Comparison of ENCODE assay signal across 21 mouse cellular contexts in the genomic region with DNA sequence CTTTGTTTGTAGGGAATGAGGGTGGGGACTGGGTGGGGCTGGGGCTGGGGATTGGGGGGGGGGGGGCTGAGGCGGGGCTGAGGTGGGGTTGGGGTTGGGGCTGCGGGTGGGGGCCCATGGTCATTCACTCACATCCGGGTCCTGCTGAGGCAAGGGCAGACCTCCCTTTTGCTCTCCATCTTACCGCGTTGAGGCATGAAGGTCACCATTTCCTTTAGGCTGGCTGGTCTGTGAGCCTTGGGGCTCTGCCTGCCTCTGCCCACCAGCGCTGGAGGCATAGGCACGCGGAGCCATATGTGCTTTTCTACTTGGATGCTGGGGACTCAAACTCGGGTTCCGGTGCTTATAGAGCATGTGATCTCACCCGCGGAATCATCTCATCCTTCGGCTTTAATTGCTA. TPM values are rescaled to one million over a fixed set of nuclear protein-coding genes. Genes with fewer than 3 reads are reported as not detected.
DNase-seq lines count a peak whose midpoint lies in the region; TF ChIP-seq lines count a peak whose summit lies in the region.
"Had no signal": no experiment of that assay in that cellular context is flagged by ENCODE, and none has a peak within 500 bp of the region (broad histone marks: within the 10 kb centered on the region; RNA-seq: fewer than 3 reads in every experiment).

No protein-coding gene starts in this region.

- H3K4me3 ChIP-seq in E14TG2a.4 (replicated peaks; ENCODE audit: low read length) = peak overlapping the region; percentile 72
- H3K4me3 ChIP-seq: embryonic facial prominence, embryonic 10.5 days; embryonic facial prominence, embryonic 12.5 days; forebrain, embryonic 12.5 days had no signal

- intact Hi-C loops in heart, postnatal 10 days (cut with DNase I) = no loop called here

- H3K36me3 ChIP-seq in E14TG2a.4 (ENCODE audit: insufficient read depth, low read length) = peaks cover 21% of the 10 kb centered on the region
- H3K36me3 ChIP-seq: embryonic facial prominence, embryonic 10.5 days; embryonic facial prominence, embryonic 12.5 days; forebrain, embryonic 12.5 days; G1E had no signal

- no peak for TF ChIP-seq CTCF in E14TG2a.4 (conservative IDR thresholded peaks at IDR 0.05; ENCODE audit: low read length)

- no peaks in the 10 kb centered on the region for H3K27me3 ChIP-seq in E14TG2a.4 (ENCODE audit: insufficient read depth, low read length)
- H3K27me3 ChIP-seq: CH12.LX; embryonic facial prominence, embryonic 12.5 days; forebrain, embryonic 12.5 days; Patski had no signal

- H3K4me1 ChIP-seq in E14TG2a.4 (replicated peaks; ENCODE audit: low read depth, low read length) = peaks cover 58% of the 10 kb centered on the region
- H3K4me1 ChIP-seq: embryonic facial prominence, embryonic 10.5 days; embryonic facial prominence, embryonic 12.5 days; forebrain, embryonic 12.5 days had no signal

- peak; percentile 89 for DNase-seq in ES-CJ7 (ENCODE audit: low read depth, low spot score)
- peak; percentile 94 for DNase-seq in R1 (ENCODE audit: low read depth, low spot score)
- no peak for DNase-seq in heart, postnatal 10 days
- DNase-seq in heart, postnatal 4 days = no peak
- DNase-seq in left cerebral cortex, adult 9 months (ENCODE audit: low spot score in 2 of 2) = no peak
- DNase-seq: adrenal gland, adult 8-10 months; adrenal gland, postnatal 14 days; adrenal gland, postnatal 36 days; B cell, adult 2 months; cerebellum, adult 11-12 months; cerebellum, adult 2 months; cerebellum, adult 9-10 months; cerebellum, postnatal 10 days; cerebellum, postnatal 25 days had no signal

- H3K9me3 ChIP-seq in E14TG2a.4 (ENCODE audit: low read length) = no peaks in the 10 kb centered on the region
- H3K9me3 ChIP-seq: embryonic facial prominence, embryonic 10.5 days; embryonic facial prominence, embryonic 12.5 days; forebrain, embryonic 12.5 days; G1E had no signal

RNA-seq across cellular contexts. Expression of a gene that starts 28.4 kb away (rescaled TPM):
- not detected for total RNA-seq in heart, postnatal 10 days (2021)
- not detected for total RNA-seq in heart, postnatal 4 days (2021)

RNA-seq across cellular contexts. Expression of a gene that starts 41.0 kb away (rescaled TPM):
- under 1 TPM in 1 of 2 experiments, not detected in 1; 0.55 TPM for total RNA-seq in heart, postnatal 10 days (2021)
- under 1 TPM in 1 of 2 experiments, not detected in 1; 0.54 TPM for total RNA-seq in heart, postnatal 4 days (2021)
- total RNA-seq: adrenal gland, adult 8-10 months; adrenal gland, postnatal 36 days; CH12.LX had no signal

Comparison
In these comparisons a context has a peak if more than half of its experiments do, and no peak if none do; other contexts are left out.
1. DNase-seq: peak in ES-CJ7 (single experiment) and R1 (single experiment); none in heart, postnatal 10 days (0 of 2), heart, postnatal 4 days (single experiment) and left cerebral cortex, adult 9 months (0 of 2).